Mouse (Mus musculus): ENCODE measurements around the gene Polr2l. TPM values are rescaled to one million over a fixed set of nuclear protein-coding genes. Genes with fewer than 3 reads are reported as not detected.
A peak's percentile ranks its signal among the peaks of the same experiment; 100 is the strongest.

Polr2l gene
- polyA plus RNA-seq, 1 experiment from 2014 or later: 60.6 TPM

DNA sequence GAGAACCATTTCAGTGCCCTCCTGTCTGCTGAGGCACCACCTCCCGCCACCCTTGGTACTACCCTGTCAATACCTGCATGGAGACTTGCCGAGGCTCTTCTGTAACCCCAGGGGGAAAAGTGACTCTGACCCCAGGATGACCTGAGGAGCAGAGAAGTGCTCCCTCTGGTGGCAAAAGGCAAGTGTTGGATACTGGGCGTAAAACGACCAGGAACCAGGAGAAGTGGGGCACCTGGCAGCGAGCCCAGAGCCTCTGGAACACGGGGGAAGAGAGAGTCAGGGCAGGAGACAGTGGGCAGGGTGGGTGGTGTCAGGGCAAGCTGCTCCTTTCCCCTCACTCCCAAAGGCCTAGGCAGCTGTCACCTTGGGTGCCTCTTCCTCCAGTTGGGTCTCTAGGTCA lies 34.3 kb downstream of the Polr2l start:
- no peak overlapping the region for H3K9ac ChIP-seq (replicated peaks; ENCODE audit: low read length)
- ATAC-seq (replicated peaks; ENCODE audit: insufficient number of reproducible peaks, low FRiP score, low TSS enrichment, low read depth): no peak
- H3K27me3 ChIP-seq (ENCODE audit: control insufficient read depth, insufficient read depth, low read length): no peaks in the 10 kb centered on the region
- H3K4me3 ChIP-seq (ENCODE audit: low read depth, low read length): no peak overlapping the region
- peaks cover 7% of the 10 kb centered on the region; the same call in 1 of the 2 replicates for H3K4me1 ChIP-seq (ENCODE audit: control insufficient read depth, insufficient read depth, low read length)
- no peaks in the 10 kb centered on the region for H3K9me3 ChIP-seq (replicated peaks; ENCODE audit: control insufficient read depth, low read length)
- no peak overlapping the region for H3K4me2 ChIP-seq (ENCODE audit: low read depth, low read length)
- no peaks in the 10 kb centered on the region; the same call in none of the 2 replicates for H3K36me3 ChIP-seq (replicated peaks; ENCODE audit: control insufficient read depth, insufficient read depth, low read depth, low read length)
- peak; percentile 57 for DNase-seq (ENCODE audit: low spot score)
- H3K27ac ChIP-seq (replicated peaks; ENCODE audit: low read depth, low read length): no peak overlapping the region
- WGBS: 44% methylated on average over 6 of the region's 6 CpGs

DNA sequence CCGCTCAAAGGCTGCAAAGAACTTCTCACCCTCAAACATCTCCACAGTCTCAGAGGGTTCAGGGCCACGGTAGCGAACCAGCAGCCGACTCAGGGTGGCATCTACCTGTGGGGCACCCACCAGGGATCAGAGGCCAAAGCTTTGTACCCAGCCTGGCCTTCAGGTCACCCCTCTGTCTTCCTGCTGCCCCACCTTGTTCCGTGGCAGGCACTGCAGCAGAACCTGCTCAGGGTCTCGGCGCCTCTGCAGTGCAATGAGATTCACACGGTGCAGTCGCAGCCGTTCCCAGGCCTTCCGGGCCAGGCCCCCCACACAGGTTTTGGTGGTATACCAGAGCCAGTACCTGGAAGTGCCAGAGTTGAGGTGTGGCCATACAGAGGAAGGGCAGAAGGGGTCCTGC lies 35.1 kb downstream of the Polr2l start:
- Histone ChIP-seq H3K9ac (replicated peaks; ENCODE audit: low read length) (no peak overlapping the region), H3K36me3 (replicated peaks; ENCODE audit: control insufficient read depth, insufficient read depth, low read depth, low read length) (no peaks in the 10 kb centered on the region; the same call in none of the 2 replicates), H3K27me3 (ENCODE audit: control insufficient read depth, insufficient read depth, low read length) (no peaks in the 10 kb centered on the region), H3K4me1 (ENCODE audit: control insufficient read depth, insufficient read depth, low read length) (peaks cover 7% of the 10 kb centered on the region; the same call in 1 of the 2 replicates), H3K4me2 (ENCODE audit: low read depth, low read length) (no peak overlapping the region), H3K9me3 (replicated peaks; ENCODE audit: control insufficient read depth, low read length) (no peaks in the 10 kb centered on the region), H3K4me3 (ENCODE audit: low read depth, low read length) (no peak overlapping the region), H3K27ac (replicated peaks; ENCODE audit: low read depth, low read length) (no peak overlapping the region)
- ATAC-seq (replicated peaks; ENCODE audit: insufficient number of reproducible peaks, low FRiP score, low TSS enrichment, low read depth) (no peak), DNase-seq (ENCODE audit: low spot score) (no peak)
- WGBS: 98% methylated on average over 11 of the region's 11 CpGs

DNA sequence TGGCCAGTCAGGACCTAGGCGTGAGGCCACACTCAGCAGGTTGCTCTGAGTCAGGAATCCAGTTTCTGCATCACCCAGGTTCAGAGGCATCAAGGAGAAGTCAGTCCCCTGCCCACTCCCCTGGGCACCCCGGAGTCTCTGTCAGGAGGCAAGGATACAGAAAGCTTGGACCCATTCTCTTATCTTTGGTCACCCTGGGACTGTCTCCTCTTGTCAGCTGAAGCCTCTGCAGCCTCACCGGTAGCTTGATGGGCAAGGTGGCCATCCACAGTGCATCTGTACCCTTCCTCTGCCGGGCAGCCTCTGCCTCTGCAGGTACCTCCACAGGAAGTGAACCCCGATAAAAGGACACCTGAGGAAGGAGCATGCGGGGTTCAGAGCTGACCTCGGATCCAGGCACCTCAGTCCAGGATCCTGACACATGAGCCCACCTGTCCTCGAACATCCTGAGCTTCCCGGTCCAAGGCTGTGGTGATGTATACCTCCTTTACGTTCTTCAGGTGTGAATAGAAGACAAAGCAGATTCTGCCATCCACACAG lies 35.7 kb downstream of the Polr2l start:
- no peak for ATAC-seq (replicated peaks; ENCODE audit: insufficient number of reproducible peaks, low FRiP score, low TSS enrichment, low read depth)
- 93% methylated on average over 10 of the region's 10 CpGs for WGBS
- peaks cover 7% of the 10 kb centered on the region; the same call in 1 of the 2 replicates for H3K4me1 ChIP-seq (ENCODE audit: control insufficient read depth, insufficient read depth, low read length)
- H3K4me2 ChIP-seq (ENCODE audit: low read depth, low read length): no peak overlapping the region
- H3K27me3 ChIP-seq (ENCODE audit: control insufficient read depth, insufficient read depth, low read length): no peaks in the 10 kb centered on the region
- H3K9ac ChIP-seq (replicated peaks; ENCODE audit: low read length): no peak overlapping the region
- no peak overlapping the region for H3K27ac ChIP-seq (replicated peaks; ENCODE audit: low read depth, low read length)
- no peaks in the 10 kb centered on the region; the same call in none of the 2 replicates for H3K36me3 ChIP-seq (replicated peaks; ENCODE audit: control insufficient read depth, insufficient read depth, low read depth, low read length)
- no peaks in the 10 kb centered on the region for H3K9me3 ChIP-seq (replicated peaks; ENCODE audit: control insufficient read depth, low read length)
- H3K4me3 ChIP-seq (ENCODE audit: low read depth, low read length): no peak overlapping the region
- no peak for DNase-seq (ENCODE audit: low spot score)

DNA sequence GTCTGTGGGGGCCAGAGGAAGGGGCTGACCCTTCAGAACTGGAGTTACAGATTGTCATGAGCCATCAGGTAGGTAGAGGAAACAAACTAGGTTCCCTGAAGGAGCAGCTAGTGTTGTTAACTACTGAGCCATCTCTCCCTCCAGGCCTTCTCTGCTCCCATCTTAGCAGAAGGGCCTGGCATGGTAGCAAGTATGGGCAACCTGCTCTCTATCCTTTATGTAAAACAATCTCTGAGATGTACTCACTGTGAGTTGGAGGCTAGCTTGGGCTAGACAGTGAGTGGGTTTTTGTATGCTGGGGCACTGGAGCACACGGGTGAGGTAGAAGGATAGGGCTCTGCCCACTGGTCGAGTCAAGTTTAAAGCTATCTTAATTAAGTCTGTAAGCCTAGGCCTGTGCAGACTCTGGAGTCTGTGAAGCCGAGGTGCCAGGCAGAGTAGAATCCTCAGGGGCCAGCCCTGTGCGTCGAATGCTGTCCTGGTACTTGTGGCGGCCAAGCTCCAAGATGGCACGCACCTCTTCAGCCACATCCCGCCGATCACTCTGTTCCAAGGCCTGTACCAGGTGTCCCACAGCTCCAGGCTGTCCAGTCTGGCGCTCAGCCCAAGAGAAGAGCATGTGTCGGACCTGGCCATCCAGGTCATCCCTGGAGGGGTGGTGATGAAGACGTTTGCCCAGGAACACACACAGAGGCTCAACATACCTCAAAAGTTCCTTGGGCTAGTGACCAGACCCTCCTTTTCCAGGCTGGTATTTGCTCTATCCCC lies 36.5 kb downstream of the Polr2l start:
- ATAC-seq (replicated peaks; ENCODE audit: insufficient number of reproducible peaks, low FRiP score, low TSS enrichment, low read depth) (no peak), DNase-seq (ENCODE audit: low spot score) (no peak)
- Histone ChIP-seq H3K4me3 (ENCODE audit: low read depth, low read length) (no peak overlapping the region), H3K36me3 (replicated peaks; ENCODE audit: control insufficient read depth, insufficient read depth, low read depth, low read length) (no peaks in the 10 kb centered on the region; the same call in none of the 2 replicates), H3K4me2 (ENCODE audit: low read depth, low read length) (no peak overlapping the region), H3K9ac (replicated peaks; ENCODE audit: low read length) (no peak overlapping the region), H3K27me3 (ENCODE audit: control insufficient read depth, insufficient read depth, low read length) (no peaks in the 10 kb centered on the region), H3K27ac (replicated peaks; ENCODE audit: low read depth, low read length) (no peak overlapping the region), H3K4me1 (ENCODE audit: control insufficient read depth, insufficient read depth, low read length) (peaks cover 7% of the 10 kb centered on the region; the same call in 1 of the 2 replicates), H3K9me3 (replicated peaks; ENCODE audit: control insufficient read depth, low read length) (no peaks in the 10 kb centered on the region)
- 89% methylated on average over 12 of the region's 12 CpGs for WGBS

DNA sequence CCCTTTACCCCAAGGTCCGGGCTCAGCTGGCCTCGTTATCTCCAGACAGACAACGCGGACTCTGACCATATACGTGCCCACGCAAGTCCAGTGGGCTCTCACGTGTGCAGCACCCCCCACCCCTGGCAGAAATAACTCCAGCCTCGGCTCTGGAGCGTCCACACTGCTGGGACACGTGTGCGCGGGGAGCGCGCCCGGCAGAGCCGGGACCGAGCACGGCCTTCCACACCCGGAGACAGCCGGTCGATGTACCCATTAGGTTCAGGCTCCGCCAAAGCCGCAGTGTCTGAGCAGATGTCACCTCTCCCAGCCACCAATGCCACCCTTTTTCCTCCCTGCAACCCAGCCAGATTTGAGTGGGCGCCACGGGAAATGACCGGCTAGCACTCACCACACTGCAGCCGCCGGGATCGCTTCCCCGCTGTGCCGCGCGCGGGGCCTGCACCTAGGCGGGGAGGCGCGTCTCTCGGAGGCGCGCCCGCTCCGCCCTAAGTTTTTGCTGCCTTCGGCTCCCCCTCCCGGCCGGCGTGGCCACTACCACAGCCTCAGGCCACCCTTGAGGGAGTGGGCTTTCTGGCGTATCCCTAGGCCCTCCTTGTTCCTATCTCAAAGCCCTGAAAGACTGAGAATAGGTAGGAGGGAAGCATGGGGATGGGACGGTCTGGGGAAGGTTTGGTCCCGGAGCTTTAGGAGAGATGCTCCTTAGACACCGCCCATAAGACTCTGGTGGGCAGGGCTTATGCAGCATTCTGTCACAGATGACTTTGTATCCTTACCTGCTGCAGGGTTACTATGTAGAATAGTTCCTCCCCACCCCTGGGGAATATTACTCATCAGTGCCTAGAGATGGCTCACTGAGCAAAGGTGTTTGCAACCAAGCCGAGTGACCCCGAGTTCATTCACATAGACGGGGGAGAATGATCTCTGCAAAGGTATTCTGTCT lies 37.5 kb downstream of the Polr2l start, which contains the start of gene Slc25a22:
TSS of gene Slc25a22 (minus strand) at position 715 of the 943 bp plus-strand sequence.
- peak within 1 kb of the TSS; percentile 83 for H3K9ac ChIP-seq (replicated peaks; ENCODE audit: low read length)
- DNase-seq (ENCODE audit: low spot score) (peak; percentile 90), ATAC-seq (replicated peaks; ENCODE audit: insufficient number of reproducible peaks, low FRiP score, low TSS enrichment, low read depth) (peak; percentile 64)
- peak within 1 kb of the TSS; percentile 56 for H3K4me3 ChIP-seq (ENCODE audit: low read depth, low read length)
- no peaks in the 10 kb centered on the region for H3K9me3 ChIP-seq (replicated peaks; ENCODE audit: control insufficient read depth, low read length)
- H3K36me3 ChIP-seq (replicated peaks; ENCODE audit: control insufficient read depth, insufficient read depth, low read depth, low read length): no peaks in the 10 kb centered on the region; the same call in none of the 2 replicates
- H3K27me3 ChIP-seq (ENCODE audit: control insufficient read depth, insufficient read depth, low read length): no peaks in the 10 kb centered on the region
- H3K4me1 ChIP-seq (ENCODE audit: control insufficient read depth, insufficient read depth, low read length): peaks cover 1% of the 10 kb centered on the region; the same call in 1 of the 2 replicates
- peak within 1 kb of the TSS; percentile 91 for H3K4me2 ChIP-seq (ENCODE audit: low read depth, low read length)
- WGBS: 5% methylated on average over 53 of the region's 53 CpGs
- H3K27ac ChIP-seq (replicated peaks; ENCODE audit: low read depth, low read length): no peak within 1 kb of the TSS

DNA sequence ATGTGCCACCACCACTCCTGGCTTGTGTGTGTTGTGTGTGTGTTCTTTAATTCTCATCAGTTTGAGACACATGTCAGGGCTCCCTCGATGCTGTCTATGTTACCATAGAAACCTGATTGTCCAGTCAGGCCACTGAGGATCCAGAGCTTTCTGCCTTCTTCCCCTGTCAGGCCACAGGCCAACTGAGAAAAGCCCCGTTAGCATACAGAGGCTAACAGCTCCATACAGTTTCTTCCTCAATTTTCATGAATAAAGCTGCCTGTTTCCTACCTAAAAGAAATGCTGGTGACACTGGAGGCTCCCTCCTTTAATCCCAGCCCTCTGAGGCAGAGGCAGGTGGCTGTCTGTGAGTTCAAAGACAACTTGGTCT lies 38.4 kb downstream of the Polr2l start:
- peak overlapping the region; percentile 83 for H3K9ac ChIP-seq (replicated peaks; ENCODE audit: low read length)

DNA sequence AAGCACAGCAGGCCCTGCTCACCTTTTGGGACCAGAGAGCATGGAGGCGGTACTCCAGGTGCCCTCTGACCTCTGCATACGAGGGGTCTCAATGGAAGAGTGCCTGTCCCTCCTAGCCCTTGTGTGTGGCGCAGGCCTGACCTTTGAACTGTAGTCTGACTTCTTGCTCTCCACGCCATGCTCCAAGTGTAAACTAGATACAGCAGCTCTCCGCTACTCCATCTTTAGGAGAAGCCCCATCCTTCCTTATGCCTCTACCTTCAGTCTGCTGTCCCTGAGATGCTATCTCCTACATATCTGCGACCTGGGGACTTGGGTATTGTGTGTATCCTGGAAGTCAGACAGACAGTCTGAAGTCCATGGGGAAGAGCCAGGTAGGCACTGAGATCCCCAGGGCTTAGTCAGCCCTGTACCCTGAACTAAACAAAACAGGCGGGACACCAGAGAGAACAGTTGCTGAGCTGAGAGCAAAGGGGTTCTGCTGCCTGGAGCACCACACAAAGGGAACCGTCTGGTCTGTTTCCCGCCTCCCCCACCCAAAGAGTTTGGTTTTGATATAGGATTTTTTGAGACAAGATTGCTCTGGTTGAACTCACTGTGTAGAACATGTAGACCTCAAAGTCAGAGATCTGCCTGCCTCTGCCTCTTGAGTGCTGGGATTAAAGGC lies 38.9 kb downstream of the Polr2l start:
- Histone ChIP-seq H3K4me1 (ENCODE audit: control insufficient read depth, insufficient read depth, low read length) (no peaks in the 10 kb centered on the region; the same call in 1 of the 2 replicates), H3K4me2 (ENCODE audit: low read depth, low read length) (no peak overlapping the region; the same call in none of the 2 replicates), H3K9ac (replicated peaks; ENCODE audit: low read length) (no peak overlapping the region), H3K27ac (replicated peaks; ENCODE audit: low read depth, low read length) (no peak overlapping the region), H3K36me3 (replicated peaks; ENCODE audit: control insufficient read depth, insufficient read depth, low read depth, low read length) (peaks cover under 1% of the 10 kb centered on the region), H3K4me3 (ENCODE audit: low read depth, low read length) (no peak overlapping the region), H3K9me3 (replicated peaks; ENCODE audit: control insufficient read depth, low read length) (no peaks in the 10 kb centered on the region), H3K27me3 (ENCODE audit: control insufficient read depth, insufficient read depth, low read length) (no peaks in the 10 kb centered on the region)
- DNase-seq (ENCODE audit: low spot score) (no peak), ATAC-seq (replicated peaks; ENCODE audit: insufficient number of reproducible peaks, low FRiP score, low TSS enrichment, low read depth) (no peak)
- 75% methylated on average over 9 of the region's 9 CpGs for WGBS

More for the DNA sequence above, 38.4 kb downstream of the Polr2l start:
- no peak overlapping the region for H3K27ac ChIP-seq (replicated peaks; ENCODE audit: low read depth, low read length)
- WGBS: 64% methylated on average over 2 of the region's 2 CpGs
- ATAC-seq (replicated peaks; ENCODE audit: insufficient number of reproducible peaks, low FRiP score, low TSS enrichment, low read depth) (no peak), DNase-seq (ENCODE audit: low spot score) (no peak)
- no peaks in the 10 kb centered on the region for H3K27me3 ChIP-seq (ENCODE audit: control insufficient read depth, insufficient read depth, low read length)
- no peaks in the 10 kb centered on the region; the same call in 1 of the 2 replicates for H3K4me1 ChIP-seq (ENCODE audit: control insufficient read depth, insufficient read depth, low read length)
- H3K4me3 ChIP-seq (ENCODE audit: low read depth, low read length): peak overlapping the region; percentile 56
- no peaks in the 10 kb centered on the region; the same call in none of the 2 replicates for H3K36me3 ChIP-seq (replicated peaks; ENCODE audit: control insufficient read depth, insufficient read depth, low read depth, low read length)
- H3K4me2 ChIP-seq (ENCODE audit: low read depth, low read length): peak overlapping the region; percentile 91
- H3K9me3 ChIP-seq (replicated peaks; ENCODE audit: control insufficient read depth, low read length): no peaks in the 10 kb centered on the region
